Comparison of ENCODE assay signal across 7 mouse cellular contexts in the genomic region with DNA sequence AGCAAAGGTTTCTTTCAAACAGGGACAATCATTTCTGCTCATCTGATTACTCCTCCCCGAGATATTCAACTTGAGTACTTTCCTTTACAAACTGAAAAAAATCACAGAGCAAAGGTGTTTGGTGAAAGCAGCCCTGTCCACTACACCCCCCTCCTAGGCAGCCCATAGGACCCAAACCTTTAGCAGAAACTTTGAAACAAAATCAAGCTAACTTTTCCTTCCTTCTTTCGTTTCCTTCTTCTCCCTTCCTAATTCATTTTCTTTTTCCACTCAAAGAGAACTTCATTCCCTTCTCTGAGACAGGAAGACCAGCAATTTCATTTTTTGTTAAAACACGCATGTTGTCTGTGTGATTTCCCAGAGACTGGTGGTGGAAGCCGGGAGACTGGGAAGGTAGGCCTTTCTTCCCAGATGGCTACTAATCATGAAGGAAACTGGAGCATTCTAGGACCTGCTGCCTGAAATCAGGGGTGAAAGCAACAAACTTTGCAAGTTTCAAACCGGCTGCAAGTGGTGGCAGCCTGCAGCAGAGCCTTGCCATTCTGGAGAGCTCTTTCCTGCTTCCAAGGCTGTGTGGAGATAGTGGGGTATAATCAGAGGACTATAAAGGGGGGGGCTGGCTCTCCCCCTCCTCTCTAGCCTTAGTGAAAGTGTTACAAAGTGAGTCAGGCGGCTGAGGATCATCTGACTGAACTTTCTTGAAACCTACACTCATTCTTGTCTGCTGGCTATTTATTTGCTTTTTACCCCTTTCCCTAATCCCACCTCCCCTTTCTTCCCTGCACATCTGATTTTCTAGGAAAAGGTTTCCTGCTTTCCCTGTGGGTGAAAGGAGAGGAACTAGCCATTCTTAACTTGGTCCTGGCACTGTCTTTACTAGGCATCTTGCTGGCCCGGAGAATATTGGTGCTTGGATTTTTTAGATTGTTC. TPM values are rescaled to one million over a fixed set of nuclear protein-coding genes. Genes with fewer than 3 reads are reported as not detected.
DNase-seq lines count a peak whose midpoint lies in the region; ATAC-seq and TF ChIP-seq lines count a peak whose summit lies in the region.

No protein-coding gene starts in this region.

- no peaks in the 10 kb centered on the region for H3K9me3 ChIP-seq in hindbrain, embryonic 15.5 days
- no peaks in the 10 kb centered on the region for H3K9me3 ChIP-seq in neural tube, embryonic 14.5 days (ENCODE audit: control insufficient read depth, low read length)

- WGBS in liver, adult 2 months = 43% methylated on average over 7 of the region's 7 CpGs
- 29% methylated on average over 7 of the region's 7 CpGs for WGBS in hindbrain, embryonic 15.5 days
- 33% methylated on average over 7 of the region's 7 CpGs for WGBS in neural tube, embryonic 14.5 days

- no peaks in the 10 kb centered on the region; the same call in 1 of the 2 replicates for H3K4me1 ChIP-seq in liver, adult 2 months (ENCODE audit: control insufficient read depth, insufficient read depth, low read length)
- H3K4me1 ChIP-seq in embryonic fibroblast, embryonic 13.5 days (ENCODE audit: control insufficient read depth, insufficient read depth, low read length) = peaks cover 13% of the 10 kb centered on the region
- peaks cover 54% of the 10 kb centered on the region for H3K4me1 ChIP-seq in hindbrain, embryonic 15.5 days (replicated peaks)
- peaks cover 39% of the 10 kb centered on the region for H3K4me1 ChIP-seq in neural tube, embryonic 14.5 days (ENCODE audit: control insufficient read depth, insufficient read depth, low read length)

- H3K4me2 ChIP-seq in hindbrain, embryonic 15.5 days = peak overlapping the region; percentile 81
- peak overlapping the region; percentile 73 for H3K4me2 ChIP-seq in neural tube, embryonic 14.5 days (ENCODE audit: low read depth, low read length)

- DNase-seq in liver, adult 2 months (ENCODE audit: extremely low read depth, low read depth, low spot score) = no peak
- no peak for DNase-seq in liver
- DNase-seq in spleen, adult 18-20 months = no peak

- ATAC-seq in hindbrain, embryonic 15.5 days (ENCODE audit: low FRiP score, low read depth) = no peak
- ATAC-seq in neural tube, embryonic 14.5 days (ENCODE audit: low read depth) = no peak
- ATAC-seq in megakaryocyte-erythroid progenitor cell, adult 5-6 weeks (replicated peaks; ENCODE audit: low FRiP score, low TSS enrichment, poor library complexity, severe bottlenecking) = no peak

- no peak overlapping the region for H3K4me3 ChIP-seq in liver, adult 2 months (ENCODE audit: insufficient read depth, low read depth, low read length)
- H3K4me3 ChIP-seq in embryonic fibroblast, embryonic 13.5 days (ENCODE audit: insufficient read depth, low read length) = 0 out of 2 replicates have a peak overlapping the region, but pooled peaks have one; percentile 12
- H3K4me3 ChIP-seq in hindbrain, embryonic 15.5 days = peak overlapping the region; percentile 18; the same call in 1 of the 2 replicates
- H3K4me3 ChIP-seq in neural tube, embryonic 14.5 days (ENCODE audit: low read depth, low read length) = peak overlapping the region; percentile 19

- H3K9ac ChIP-seq in liver, adult 2 months (ENCODE audit: low read depth, low read length) = peak overlapping the region; percentile 56
- H3K9ac ChIP-seq in hindbrain, embryonic 15.5 days = no peak overlapping the region
- H3K9ac ChIP-seq in neural tube, embryonic 14.5 days (replicated peaks; ENCODE audit: low read depth, low read length) = peak overlapping the region; percentile 34; the same call in 1 of the 2 replicates

- H3K27ac ChIP-seq in liver, adult 2 months (replicated peaks; ENCODE audit: insufficient read depth, low read depth, low read length) = peak overlapping the region; percentile 76
- H3K27ac ChIP-seq in embryonic fibroblast, embryonic 13.5 days (ENCODE audit: insufficient read depth, low read length) = peak overlapping the region; percentile 5
- peak overlapping the region; percentile 62 for H3K27ac ChIP-seq in hindbrain, embryonic 15.5 days (replicated peaks)
- peak overlapping the region; percentile 30 for H3K27ac ChIP-seq in neural tube, embryonic 14.5 days (ENCODE audit: low read depth, low read length)

- no peak for TF ChIP-seq POLR2A in liver, adult 2 months (IDR thresholded peaks at IDR 0.05; ENCODE audit: extremely low read depth, insufficient read depth, low read length)
- no peak for TF ChIP-seq POLR2A in embryonic fibroblast, embryonic 13.5 days (IDR thresholded peaks at IDR 0.05; ENCODE audit: low read depth, low read length)

- H3K79me2 ChIP-seq in liver, adult 2 months (ENCODE audit: control insufficient read depth, insufficient read depth, low read length) = no peaks in the 10 kb centered on the region; the same call in 1 of the 2 replicates

- peaks cover 6% of the 10 kb centered on the region; the same call in 1 of the 2 replicates for H3K27me3 ChIP-seq in liver, adult 2 months (ENCODE audit: control insufficient read depth, insufficient read depth, low read length)
- no peaks in the 10 kb centered on the region for H3K27me3 ChIP-seq in hindbrain, embryonic 15.5 days
- no peaks in the 10 kb centered on the region for H3K27me3 ChIP-seq in neural tube, embryonic 14.5 days (ENCODE audit: control insufficient read depth, insufficient read depth, low read length)

- peaks cover 2% of the 10 kb centered on the region; the same call in 1 of the 2 replicates for H3K36me3 ChIP-seq in liver, adult 2 months (ENCODE audit: control insufficient read depth, insufficient read depth, low read length)
- H3K36me3 ChIP-seq in hindbrain, embryonic 15.5 days = no peaks in the 10 kb centered on the region
- no peaks in the 10 kb centered on the region for H3K36me3 ChIP-seq in neural tube, embryonic 14.5 days (ENCODE audit: control insufficient read depth, insufficient read depth, low read length)

- no peak for TF ChIP-seq CTCF in liver, adult 2 months (IDR thresholded peaks at IDR 0.05; ENCODE audit: low read depth, low read length)
- no peak for TF ChIP-seq CTCF in embryonic fibroblast, embryonic 13.5 days (IDR thresholded peaks at IDR 0.05; ENCODE audit: borderline replicate concordance, insufficient read depth, low read length)

RNA-seq across cellular contexts. Expression of a gene that starts 11.0 kb away (rescaled TPM):
- total RNA-seq in liver, adult 2 months (2014; rRNA removed) = 15.5 and 16.8 TPM in 2 replicates
- polyA plus RNA-seq in liver, adult 2 months (2012; rRNA removed) = 1.7 and 4.9 TPM in 2 replicates
- 66.5 and 73.5 TPM in 2 replicates for polyA plus RNA-seq in embryonic fibroblast, embryonic 13.5 days (2011; ENCODE audit: insufficient read length, low read depth, missing spikeins)
- polyA plus RNA-seq in hindbrain, embryonic 15.5 days (2015; fragmentation: Nextera tagmentation; extraction: Ambion mirVana) = 37.0 and 38.0 TPM in 2 replicates
- 53.8 and 57.6 TPM in 2 replicates for polyA plus RNA-seq in neural tube, embryonic 14.5 days (2014; fragmentation: Nextera tagmentation; extraction: Ambion mirVana)
- total RNA-seq in megakaryocyte-erythroid progenitor cell, adult 5-6 weeks (2014; fragmentation: Nextera tagmentation) = 118 and 125 TPM in 2 replicates
- 113 and 119 TPM in 2 replicates for total RNA-seq in megakaryocyte-erythroid progenitor cell, adult 5-6 weeks (2017)

Comparison
In these comparisons a context has a peak if more than half of its experiments do, and no peak if none do; other contexts are left out.
1. H3K27ac ChIP-seq: peak in every context shown above with its lines; median percentile 76 in liver, adult 2 months; 62 in hindbrain, embryonic 15.5 days; 30 in neural tube, embryonic 14.5 days; 5 in embryonic fibroblast, embryonic 13.5 days.